Mouse (Mus musculus) heart, embryonic 11.5 days (tissue): Measurements from ENCODE around the gene 1810062G17Rik. TPM values are rescaled to one million over a fixed set of nuclear protein-coding genes. Genes with fewer than 3 reads are reported as not detected.

Experiments used
- ATAC-seq: fragments of 200-750 bp; cut with Nextera tagmentation; replicated peaks from 2 replicates; pipeline ENCODE4 v1.8.0; 2017; ENCODE audit warnings: moderate library complexity; ENCODE audit not compliant: insufficient number of reproducible peaks, low FRiP score, low TSS enrichment
- H3K27ac ChIP-seq: fragments of 300-500 bp; sonication (generic); 2 replicates; pipeline ENCODE4 v1.5.1; 2014; ENCODE audit warnings: mild to moderate bottlenecking, low read depth, low read length
- H3K27me3 ChIP-seq: fragments of 300-500 bp; sonication (generic); 2 replicates; pipeline ENCODE4 v1.6.1; 2014; ENCODE audit warnings: mild to moderate bottlenecking, low read length, mixed read lengths; ENCODE audit not compliant: control insufficient read depth, insufficient read depth
- H3K36me3 ChIP-seq: fragments of 300-500 bp; sonication (generic); 2 replicates; pipeline ENCODE4 v1.6.1; 2014; ENCODE audit warnings: mild to moderate bottlenecking, low read length, moderate library complexity, mixed read lengths; ENCODE audit not compliant: control insufficient read depth, insufficient read depth
- H3K4me1 ChIP-seq: fragments of 300-500 bp; sonication (generic); 2 replicates; pipeline ENCODE4 v1.6.1; 2014; ENCODE audit warnings: low read length; ENCODE audit not compliant: control insufficient read depth, insufficient read depth
- H3K4me2 ChIP-seq: fragments of 300-500 bp; sonication (generic); 2 replicates; pipeline ENCODE4 v1.6.1; 2014; ENCODE audit warnings: mild to moderate bottlenecking, moderate library complexity
- H3K4me3 ChIP-seq: fragments of 300-500 bp; sonication (generic); 2 replicates; pipeline ENCODE4 v1.5.1; 2014; ENCODE audit warnings: low read depth, low read length
- H3K9ac ChIP-seq: fragments of 300-500 bp; sonication (generic); 2 replicates; pipeline ENCODE4 v1.6.1; 2014; ENCODE audit warnings: mild to moderate bottlenecking, low read depth, low read length, moderate library complexity
- H3K9me3 ChIP-seq: fragments of 300-500 bp; sonication (generic); replicated peaks from 2 replicates; pipeline ENCODE4 v1.6.1; 2016; ENCODE audit warnings: low read length; ENCODE audit not compliant: control insufficient read depth
- WGBS: fragments of 180-500 bp; shearing (Covaris S2); extraction: QIAGEN DNeasy Blood & Tissue Kit; methylation state at CpG from one replicate; pipeline ENCODE4 v1.1.7; 2014; ENCODE audit not compliant: insufficient replicate concordance; 5-methylcytosine and 5-hydroxymethylcytosine counted together
- polyA plus RNA-seq: library from polyadenylated mRNA; unstranded; fragments of >200 nt; fragmentation: Nextera tagmentation; extraction: Ambion mirVana; gene quantifications from 2 replicates; pipeline ENCODE4 v1.2.1, GENCODE M21; 2014

1810062G17Rik gene
- polyA plus RNA-seq, 1 experiment from 2014 or later: 1.5 TPM

GRCm38 (mm10) chr3:36449292-36450165 is 26.2 kb upstream of the 1810062G17Rik start:
- Histone ChIP-seq H3K36me3 (peaks cover 19% of the 10 kb centered on the region), H3K9ac (peak overlapping the region; percentile 35; the same call in 1 of the 2 replicates), H3K4me2 (no peak overlapping the region), H3K4me1 (peaks cover 15% of the 10 kb centered on the region), H3K4me3 (no peak overlapping the region), H3K9me3 (no peaks in the 10 kb centered on the region), H3K27ac (peak overlapping the region; percentile 81), H3K27me3 (no peaks in the 10 kb centered on the region)
- WGBS: 27% methylated on average over 20 of the region's 20 CpGs
- peak; percentile 10; the same call in 1 of the 2 replicates for ATAC-seq

- H3K4me1 ChIP-seq: peaks cover 15% of the 10 kb centered on the region
- no peak for ATAC-seq
- H3K4me2 ChIP-seq: no peak overlapping the region
- H3K36me3 ChIP-seq: peaks cover 25% of the 10 kb centered on the region
- no peaks in the 10 kb centered on the region for H3K27me3 ChIP-seq
- H3K27ac ChIP-seq: no peak overlapping the region
- H3K9me3 ChIP-seq: no peaks in the 10 kb centered on the region
- H3K4me3 ChIP-seq: no peak overlapping the region
- 88% methylated on average over 1 of the region's 1 CpGs for WGBS
- no peak overlapping the region for H3K9ac ChIP-seq
These were observed 23.2 kb upstream of the 1810062G17Rik start for GRCm38 (mm10) chr3:36452502-36452901.

DNA sequence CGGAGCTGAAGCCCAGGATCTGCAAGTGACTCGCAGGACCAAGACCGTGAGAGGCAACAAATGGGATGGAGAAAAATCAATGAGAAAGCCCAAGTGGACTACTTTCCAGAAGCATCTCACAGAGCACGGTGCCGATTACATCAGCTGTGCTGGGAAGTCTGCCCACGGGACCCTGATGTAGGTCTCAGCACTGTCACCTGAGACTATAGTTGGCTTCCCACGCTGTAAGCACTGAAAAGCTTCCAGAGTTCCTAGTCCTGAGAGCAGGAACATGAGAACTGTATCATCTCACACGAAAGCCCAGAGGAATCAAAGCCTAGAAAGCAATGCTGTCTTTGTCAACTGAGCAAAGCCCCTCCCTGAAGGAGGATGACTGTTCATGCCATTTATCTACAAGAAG is 20.6 kb upstream of the 1810062G17Rik start:
- Histone ChIP-seq H3K4me2 (no peak overlapping the region), H3K27me3 (no peaks in the 10 kb centered on the region), H3K4me1 (peaks cover 4% of the 10 kb centered on the region), H3K9me3 (no peaks in the 10 kb centered on the region), H3K36me3 (peaks cover 34% of the 10 kb centered on the region), H3K4me3 (no peak overlapping the region), H3K27ac (no peak overlapping the region), H3K9ac (no peak overlapping the region)
- 86% methylated on average over 8 of the region's 8 CpGs for WGBS
- no peak for ATAC-seq

DNA sequence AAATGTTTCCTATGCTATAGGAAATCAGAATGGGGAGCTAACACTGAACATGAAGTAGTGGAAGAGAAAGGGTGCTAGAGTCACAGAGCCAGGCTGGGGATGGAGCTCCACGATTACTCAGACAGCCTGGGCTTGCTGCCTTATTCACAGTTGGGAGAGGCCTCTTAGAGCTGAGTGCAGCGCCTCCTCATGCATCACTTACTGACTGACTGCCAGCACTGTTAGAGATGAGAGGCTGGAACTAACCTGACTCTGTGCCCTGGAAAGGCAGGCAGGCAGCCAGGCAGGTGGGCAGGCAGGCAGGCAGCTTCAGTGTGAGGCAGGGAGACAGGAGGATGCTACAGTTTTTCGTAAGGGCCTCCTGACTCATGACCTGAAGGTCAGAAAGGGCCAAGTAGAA is 20.2 kb upstream of the 1810062G17Rik start:
- H3K27me3 ChIP-seq: no peaks in the 10 kb centered on the region
- H3K4me1 ChIP-seq: no peaks in the 10 kb centered on the region; the same call in 1 of the 2 replicates
- 76% methylated on average over 3 of the region's 3 CpGs for WGBS
- no peak overlapping the region for H3K4me3 ChIP-seq
- H3K9ac ChIP-seq: no peak overlapping the region
- ATAC-seq: no peak
- H3K9me3 ChIP-seq: no peaks in the 10 kb centered on the region
- no peak overlapping the region for H3K27ac ChIP-seq
- H3K4me2 ChIP-seq: no peak overlapping the region
- H3K36me3 ChIP-seq: peaks cover 33% of the 10 kb centered on the region

GRCm38 (mm10) chr3:36460717-36461116 is 15.0 kb upstream of the 1810062G17Rik start:
- 85% methylated on average over 7 of the region's 7 CpGs for WGBS
- no peak for ATAC-seq
- Histone ChIP-seq H3K9me3 (no peaks in the 10 kb centered on the region), H3K27ac (no peak overlapping the region), H3K36me3 (peaks cover 19% of the 10 kb centered on the region; the same call in 1 of the 2 replicates), H3K4me1 (no peaks in the 10 kb centered on the region), H3K9ac (no peak overlapping the region), H3K27me3 (no peaks in the 10 kb centered on the region), H3K4me3 (no peak overlapping the region), H3K4me2 (no peak overlapping the region)

DNA sequence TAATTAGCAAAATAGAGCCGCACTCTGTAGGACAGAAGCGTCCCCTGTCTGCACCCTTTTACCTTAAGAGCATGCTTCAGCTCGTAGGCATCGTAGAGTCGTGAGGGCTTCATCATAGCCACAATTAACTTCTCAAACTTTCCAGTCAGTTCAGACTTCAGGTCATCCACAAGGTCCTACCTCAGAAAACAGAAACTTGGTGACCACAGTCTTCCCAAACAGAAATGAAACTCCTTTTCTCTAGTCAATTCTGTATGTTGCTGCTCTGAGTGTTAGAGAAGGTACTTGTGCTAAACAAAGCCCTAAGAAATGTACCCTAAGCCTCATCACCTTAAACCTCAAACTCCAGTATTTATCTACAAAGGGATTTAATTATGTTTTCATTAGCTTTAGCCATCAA is 13.9 kb upstream of the 1810062G17Rik start:
- H3K4me3 ChIP-seq: no peak overlapping the region
- no peaks in the 10 kb centered on the region for H3K27me3 ChIP-seq
- H3K9ac ChIP-seq: no peak overlapping the region
- ATAC-seq: no peak
- no peak overlapping the region for H3K4me2 ChIP-seq
- H3K36me3 ChIP-seq: peaks cover 19% of the 10 kb centered on the region; the same call in 1 of the 2 replicates
- no peaks in the 10 kb centered on the region for H3K9me3 ChIP-seq
- no peaks in the 10 kb centered on the region for H3K4me1 ChIP-seq
- no peak overlapping the region for H3K27ac ChIP-seq
- 84% methylated on average over 5 of the region's 5 CpGs for WGBS

DNA sequence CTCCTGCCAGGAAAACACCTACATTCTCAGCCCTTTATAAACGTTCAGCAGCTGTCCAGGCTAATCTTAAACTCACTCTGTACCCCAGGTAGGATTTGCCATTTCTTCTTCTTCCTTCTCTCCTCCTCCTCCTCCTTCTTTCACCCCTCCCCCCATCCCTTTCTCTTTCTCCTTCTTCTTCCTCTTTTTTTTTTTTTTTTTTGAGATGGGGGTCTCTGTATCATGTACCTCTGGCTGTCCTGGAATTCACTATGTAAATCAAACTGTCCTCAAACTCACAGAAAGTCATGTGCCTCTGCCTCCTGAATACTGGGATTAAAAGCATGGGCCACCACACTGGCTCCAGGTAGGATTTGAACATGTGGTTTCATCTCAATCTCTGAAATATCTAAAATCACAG is 13.4 kb upstream of the 1810062G17Rik start:
- WGBS: 39% methylated on average over 1 of the region's 1 CpGs
- H3K4me3 ChIP-seq: no peak overlapping the region
- no peaks in the 10 kb centered on the region for H3K9me3 ChIP-seq
- no peak overlapping the region for H3K27ac ChIP-seq
- no peaks in the 10 kb centered on the region for H3K27me3 ChIP-seq
- H3K4me2 ChIP-seq: no peak overlapping the region
- H3K9ac ChIP-seq: no peak overlapping the region
- no peaks in the 10 kb centered on the region for H3K4me1 ChIP-seq
- ATAC-seq: no peak
- peaks cover 16% of the 10 kb centered on the region; the same call in 1 of the 2 replicates for H3K36me3 ChIP-seq

DNA sequence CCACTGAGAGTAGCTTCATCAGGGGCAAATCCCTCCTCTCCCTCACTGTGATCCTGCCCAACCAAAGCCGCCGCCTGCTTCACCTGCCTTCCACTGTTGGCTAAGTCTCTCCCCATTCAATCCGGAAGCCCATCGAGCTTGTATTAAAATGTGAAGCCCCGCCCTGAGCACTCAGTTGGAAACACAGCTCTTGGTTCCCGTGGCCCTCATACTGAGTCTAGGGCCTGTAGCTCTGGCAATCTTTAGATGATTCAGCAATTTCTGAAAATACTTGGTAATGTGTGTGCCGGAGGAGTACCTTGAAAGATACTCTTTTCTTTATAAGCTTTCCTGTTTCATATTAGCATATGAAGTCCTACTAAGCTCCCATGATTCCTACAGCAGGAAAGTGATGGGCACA is 10.2 kb upstream of the 1810062G17Rik start:
- no peak for ATAC-seq
- Histone ChIP-seq H3K4me1 (peaks cover 12% of the 10 kb centered on the region), H3K4me2 (no peak overlapping the region), H3K4me3 (no peak overlapping the region), H3K9me3 (no peaks in the 10 kb centered on the region), H3K36me3 (peaks cover 4% of the 10 kb centered on the region; the same call in 1 of the 2 replicates), H3K27me3 (no peaks in the 10 kb centered on the region), H3K27ac (no peak overlapping the region), H3K9ac (no peak overlapping the region)
- WGBS: 50% methylated on average over 7 of the region's 7 CpGs

GRCm38 (mm10) chr3:36467632-36468031 is 8.1 kb upstream of the 1810062G17Rik start:
- WGBS: 72% methylated on average over 7 of the region's 7 CpGs
- Histone ChIP-seq H3K9ac (no peak overlapping the region), H3K27ac (no peak overlapping the region), H3K27me3 (no peaks in the 10 kb centered on the region), H3K9me3 (no peaks in the 10 kb centered on the region), H3K36me3 (no peaks in the 10 kb centered on the region), H3K4me2 (no peak overlapping the region), H3K4me1 (peaks cover 23% of the 10 kb centered on the region), H3K4me3 (no peak overlapping the region)
- no peak for ATAC-seq
